Mouse (Mus musculus) kidney, embryonic 16.5 days (tissue): Measurements from ENCODE around the gene Ints6l. TPM values are rescaled to one million over a fixed set of nuclear protein-coding genes. Genes with fewer than 3 reads are reported as not detected.
A peak's percentile ranks its signal among the peaks of the same experiment; 100 is the strongest.

Experiments used
- ATAC-seq: fragments of 200-750 bp; cut with Nextera tagmentation; 2 replicates; pipeline ENCODE4 v1.8.0; 2017; ENCODE audit warnings: moderate TSS enrichment; ENCODE audit not compliant: low FRiP score, low TSS enrichment
- H3K27ac ChIP-seq: fragments of 300-500 bp; sonication (generic); 2 replicates; pipeline ENCODE4 v1.5.1; 2014; ENCODE audit warnings: low read length
- H3K27me3 ChIP-seq: fragments of 300-500 bp; sonication (generic); 2 replicates; pipeline ENCODE4 v1.6.1; 2014; ENCODE audit warnings: low read length, control low read depth, mixed read lengths; ENCODE audit not compliant: insufficient read depth
- H3K36me3 ChIP-seq: fragments of 300-500 bp; sonication (generic); 2 replicates; pipeline ENCODE4 v1.6.1; 2014; ENCODE audit warnings: low read length, control low read depth, mixed read lengths; ENCODE audit not compliant: insufficient read depth
- H3K4me1 ChIP-seq: fragments of 300-500 bp; sonication (generic); 2 replicates; pipeline ENCODE4 v1.6.1; 2014; ENCODE audit warnings: low read length, control low read depth, mixed read lengths; ENCODE audit not compliant: insufficient read depth
- H3K4me2 ChIP-seq: fragments of 300-500 bp; sonication (generic); replicated peaks from 2 replicates; pipeline ENCODE4 v1.6.1; 2014; ENCODE audit warnings: low read depth, low read length
- H3K4me3 ChIP-seq: fragments of 300-500 bp; sonication (generic); 2 replicates; pipeline ENCODE4 v1.5.1; 2014; ENCODE audit warnings: mild to moderate bottlenecking, low read length
- H3K9ac ChIP-seq: fragments of 300-500 bp; sonication (generic); replicated peaks from 2 replicates; pipeline ENCODE4 v1.6.1; 2014; ENCODE audit warnings: low read length
- H3K9me3 ChIP-seq: fragments of 300-500 bp; sonication (generic); 2 replicates; pipeline ENCODE4 v1.6.1; 2016; ENCODE audit warnings: low read length, control low read depth
- WGBS: fragments of 180-500 bp; shearing (Covaris S2); extraction: QIAGEN DNeasy Blood & Tissue Kit; methylation state at CpG from one replicate; pipeline ENCODE4 v1.1.7; 2014; 5-methylcytosine and 5-hydroxymethylcytosine counted together
- polyA plus RNA-seq: library from polyadenylated mRNA; unstranded; fragments of >200 nt; fragmentation: Nextera tagmentation; extraction: Ambion mirVana; gene quantifications from 2 replicates; pipeline ENCODE4 v1.2.1, GENCODE M21; 2015

Ints6l gene
- polyA plus RNA-seq, 1 experiment from 2014 or later: 32.2 TPM

DNA sequence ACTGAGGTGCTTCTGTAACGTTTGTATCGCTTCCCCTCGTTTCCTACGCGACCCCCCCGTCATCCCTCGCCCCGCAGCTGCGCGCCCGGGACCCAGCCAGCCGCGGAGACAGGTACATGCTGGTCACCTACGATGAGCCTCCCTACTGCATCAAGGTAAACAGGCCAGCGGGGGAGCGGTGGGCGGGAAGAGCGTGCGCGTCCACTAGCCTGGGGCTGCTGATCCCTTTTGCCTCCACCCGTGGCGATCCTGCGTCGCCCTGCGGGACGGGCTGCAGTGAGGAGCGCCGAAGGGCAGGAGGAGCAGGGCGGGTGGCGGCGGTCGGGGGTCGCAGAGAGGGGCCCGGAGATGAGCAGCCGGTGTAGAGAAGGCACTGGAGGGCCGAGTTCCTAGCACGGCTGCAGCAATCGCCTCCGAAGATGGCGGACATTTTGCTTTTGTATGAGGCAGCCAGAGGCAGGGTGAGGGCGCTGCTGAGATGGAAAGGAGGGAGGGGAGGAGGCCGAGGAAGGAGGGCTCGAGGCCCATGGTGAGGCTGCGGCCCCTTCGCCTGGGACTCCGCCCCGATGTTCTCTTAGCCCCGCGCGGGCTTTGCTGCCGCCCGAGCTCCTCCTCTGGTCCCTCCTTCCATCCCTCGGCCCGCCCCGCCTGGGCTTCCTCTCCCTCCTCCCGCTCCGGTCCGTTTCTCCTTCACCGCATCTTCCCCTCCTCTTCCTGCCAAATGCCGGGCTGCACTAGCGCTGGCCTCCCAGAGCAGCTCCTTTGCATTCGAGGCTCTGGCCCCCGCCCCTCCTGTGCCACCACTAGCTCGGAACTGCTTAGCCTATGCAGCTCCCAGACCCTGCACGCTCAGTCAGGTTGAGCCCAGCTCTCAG, 952 bp downstream of the Ints6l start:
- peak overlapping the region; percentile 65 for H3K4me3 ChIP-seq
- H3K9me3 ChIP-seq: no peaks in the 10 kb centered on the region
- peak overlapping the region; percentile 82 for H3K9ac ChIP-seq
- 26% methylated on average over 50 of the region's 65 CpGs for WGBS
- H3K27me3 ChIP-seq: no peaks in the 10 kb centered on the region
- no peaks in the 10 kb centered on the region for H3K36me3 ChIP-seq
- peak; percentile 97 for ATAC-seq
- peak overlapping the region; percentile 93 for H3K27ac ChIP-seq
- H3K4me2 ChIP-seq: peak overlapping the region; percentile 54
- H3K4me1 ChIP-seq: no peaks in the 10 kb centered on the region

DNA sequence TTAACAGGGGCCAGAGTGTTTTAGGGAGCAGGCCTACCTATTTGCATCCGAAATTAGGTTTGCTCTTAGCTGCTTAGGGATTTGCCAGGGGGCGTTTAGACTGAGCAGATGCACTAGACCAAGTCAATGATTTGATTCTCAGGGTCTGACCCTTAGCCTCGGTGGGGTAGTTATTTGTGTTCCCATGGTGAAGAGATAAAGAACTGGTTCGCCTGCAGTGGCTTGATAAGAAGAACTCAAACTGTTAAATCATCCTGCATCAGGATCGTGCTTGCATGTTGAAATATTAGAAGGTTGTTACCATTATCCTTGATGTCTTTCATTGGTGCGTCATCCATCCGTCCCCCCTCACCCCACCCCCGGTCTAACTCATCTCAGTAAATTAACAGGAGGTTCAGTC, 1.7 kb downstream of the Ints6l start:
- Histone ChIP-seq H3K4me2 (peak overlapping the region; percentile 53), H3K4me3 (peak overlapping the region; percentile 65), H3K4me1 (peaks cover 3% of the 10 kb centered on the region; the same call in 1 of the 2 replicates), H3K9me3 (no peaks in the 10 kb centered on the region), H3K36me3 (no peaks in the 10 kb centered on the region), H3K27ac (peak overlapping the region; percentile 81), H3K27me3 (no peaks in the 10 kb centered on the region), H3K9ac (peak overlapping the region; percentile 57)
- ATAC-seq: peak; percentile 32
- 31% methylated on average over 8 of the region's 8 CpGs for WGBS

GRCm38 (mm10) chrX:56462020-56462933, 7.6 kb downstream of the Ints6l start:
- H3K4me3 ChIP-seq: no peak overlapping the region
- no peaks in the 10 kb centered on the region for H3K36me3 ChIP-seq
- no peaks in the 10 kb centered on the region for H3K27me3 ChIP-seq
- WGBS: 56% methylated on average over 14 of the region's 14 CpGs
- H3K4me2 ChIP-seq: peak overlapping the region; percentile 11; the same call in 1 of the 2 replicates
- H3K4me1 ChIP-seq: peaks cover 13% of the 10 kb centered on the region
- no peak overlapping the region for H3K9ac ChIP-seq
- no peaks in the 10 kb centered on the region for H3K9me3 ChIP-seq
- no peak for ATAC-seq
- H3K27ac ChIP-seq: peak overlapping the region; percentile 43; the same call in 1 of the 2 replicates

- H3K4me2 ChIP-seq: no peak overlapping the region
- H3K4me3 ChIP-seq: no peak overlapping the region
- H3K9me3 ChIP-seq: no peaks in the 10 kb centered on the region
- no peak for ATAC-seq
- H3K36me3 ChIP-seq: no peaks in the 10 kb centered on the region
- H3K9ac ChIP-seq: no peak overlapping the region
- peaks cover 27% of the 10 kb centered on the region for H3K4me1 ChIP-seq
- H3K27ac ChIP-seq: no peak overlapping the region
- 80% methylated on average over 1 of the region's 1 CpGs for WGBS
- H3K27me3 ChIP-seq: no peaks in the 10 kb centered on the region
These were observed 10.2 kb downstream of the Ints6l start for GRCm38 (mm10) chrX:56464906-56465305.

- H3K4me3 ChIP-seq: no peak overlapping the region
- 40% methylated on average over 4 of the region's 4 CpGs for WGBS
- peaks cover 17% of the 10 kb centered on the region; the same call in 1 of the 2 replicates for H3K4me1 ChIP-seq
- H3K9me3 ChIP-seq: no peaks in the 10 kb centered on the region
- peak overlapping the region; percentile 76; the same call in 1 of the 2 replicates for H3K27ac ChIP-seq
- H3K27me3 ChIP-seq: no peaks in the 10 kb centered on the region
- peak; percentile 58 for ATAC-seq
- H3K4me2 ChIP-seq: no peak overlapping the region
- H3K36me3 ChIP-seq: no peaks in the 10 kb centered on the region
- no peak overlapping the region for H3K9ac ChIP-seq
These were observed 13.0 kb downstream of the Ints6l start for GRCm38 (mm10) chrX:56467688-56468087.

DNA sequence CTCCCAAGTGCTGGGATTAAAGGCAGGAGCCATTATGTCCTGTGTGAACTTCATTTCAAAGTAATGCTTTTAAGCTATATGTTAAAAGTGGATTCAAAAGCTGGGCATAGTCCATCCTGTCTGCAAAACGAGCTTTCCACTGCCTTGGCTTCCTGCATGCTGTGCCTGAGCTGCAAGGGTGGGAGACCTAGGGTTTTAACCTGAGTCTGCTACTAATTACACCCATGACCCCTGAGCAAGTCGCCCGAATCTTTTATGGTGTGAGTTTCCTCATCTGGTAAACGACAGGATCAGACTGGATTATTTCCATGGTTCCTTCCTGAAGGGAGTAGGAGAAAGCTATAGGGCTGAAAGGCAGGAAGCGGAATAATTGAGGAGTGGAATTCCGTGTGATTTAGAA, 13.8 kb downstream of the Ints6l start:
- Histone ChIP-seq H3K36me3 (no peaks in the 10 kb centered on the region), H3K9me3 (no peaks in the 10 kb centered on the region), H3K4me3 (no peak overlapping the region), H3K27me3 (no peaks in the 10 kb centered on the region), H3K4me2 (0 out of 2 replicates have a peak overlapping the region, but pooled peaks have one; percentile 2), H3K9ac (no peak overlapping the region), H3K4me1 (peaks cover 17% of the 10 kb centered on the region; the same call in 1 of the 2 replicates), H3K27ac (peak overlapping the region; percentile 76)
- peak; percentile 81 for ATAC-seq
- WGBS: 26% methylated on average over 6 of the region's 6 CpGs

DNA sequence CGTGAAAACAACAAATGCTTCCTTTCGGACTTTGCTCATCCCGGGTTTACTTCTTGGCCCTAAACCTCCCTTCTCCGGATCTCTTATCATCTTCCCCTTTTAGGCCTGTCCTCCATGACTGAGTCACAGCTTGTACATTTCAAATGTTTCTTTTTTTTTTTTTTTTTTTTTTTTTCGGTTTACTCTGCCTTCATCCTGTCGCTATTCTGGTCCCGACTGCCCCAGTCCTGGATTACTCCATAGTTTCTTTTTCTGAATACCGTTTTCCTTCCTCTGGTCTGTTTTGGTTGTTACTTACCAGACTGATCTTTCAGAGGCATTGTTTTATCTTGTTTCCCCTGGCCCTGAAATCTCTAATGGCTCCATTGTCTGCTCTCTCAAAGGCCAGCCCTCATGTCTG, 19.4 kb downstream of the Ints6l start:
- H3K27ac ChIP-seq: no peak overlapping the region; the same call in 1 of the 2 replicates

DNA sequence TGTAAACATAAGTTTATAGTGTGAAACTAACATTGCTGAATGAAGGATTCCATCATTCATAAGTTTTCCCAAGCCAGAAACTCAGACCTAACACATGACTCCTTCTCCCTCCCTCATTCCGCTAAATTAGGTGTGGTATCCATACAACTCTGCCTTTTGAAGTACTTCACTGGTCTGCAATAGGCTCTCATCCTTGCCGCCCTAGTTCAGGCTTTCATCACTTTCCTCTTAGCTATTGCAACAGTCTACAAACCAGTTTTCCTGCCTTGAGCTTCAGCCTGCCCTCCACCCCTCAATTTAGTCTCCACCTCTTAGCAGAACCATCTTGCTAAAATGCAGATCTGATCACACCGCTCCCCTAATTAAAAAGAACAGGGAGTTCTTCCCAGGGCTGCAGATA, 22.9 kb downstream of the Ints6l start:
- Histone ChIP-seq H3K4me1 (0 out of 2 replicates have a peak, but pooled peaks cover 2% of the 10 kb centered on the region), H3K36me3 (0 out of 2 replicates have a peak, but pooled peaks cover 4% of the 10 kb centered on the region), H3K27me3 (no peaks in the 10 kb centered on the region), H3K4me2 (no peak overlapping the region), H3K9ac (no peak overlapping the region), H3K27ac (no peak overlapping the region), H3K4me3 (no peak overlapping the region), H3K9me3 (no peaks in the 10 kb centered on the region)
- WGBS: 73% methylated on average over 3 of the region's 3 CpGs
- no peak for ATAC-seq

More for the DNA sequence above, 19.4 kb downstream of the Ints6l start:
- Histone ChIP-seq H3K4me2 (no peak overlapping the region), H3K4me3 (no peak overlapping the region), H3K4me1 (0 out of 2 replicates have a peak, but pooled peaks cover 2% of the 10 kb centered on the region), H3K36me3 (no peaks in the 10 kb centered on the region), H3K9me3 (no peaks in the 10 kb centered on the region), H3K27me3 (no peaks in the 10 kb centered on the region), H3K9ac (no peak overlapping the region)
- ATAC-seq: no peak
- WGBS: 63% methylated on average over 8 of the region's 8 CpGs

DNA sequence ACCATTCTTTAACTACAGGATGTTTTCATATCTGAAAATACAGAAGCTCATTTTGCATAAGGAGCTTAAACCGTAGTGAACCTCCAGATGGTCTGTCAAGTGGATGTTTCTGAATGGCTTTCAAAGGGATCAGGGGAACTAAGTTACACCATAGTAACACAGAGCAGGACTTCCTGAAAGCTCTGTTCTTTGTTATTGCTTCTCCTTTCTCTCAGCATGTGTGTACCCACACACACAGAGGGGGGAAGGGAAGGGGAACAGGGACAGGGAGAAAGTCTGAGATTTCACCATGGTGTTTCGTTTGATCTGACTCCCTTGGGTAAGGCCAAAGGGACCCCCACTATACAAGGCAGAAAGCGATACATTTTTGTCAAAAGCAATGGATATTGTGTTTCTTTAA, 27.2 kb downstream of the Ints6l start:
- no peaks in the 10 kb centered on the region for H3K9me3 ChIP-seq
- no peak overlapping the region for H3K4me3 ChIP-seq
- ATAC-seq: no peak
- no peaks in the 10 kb centered on the region for H3K27me3 ChIP-seq
- 75% methylated on average over 3 of the region's 3 CpGs for WGBS
- H3K9ac ChIP-seq: no peak overlapping the region
- 0 out of 2 replicates have a peak, but pooled peaks cover 4% of the 10 kb centered on the region for H3K36me3 ChIP-seq
- no peak overlapping the region for H3K4me2 ChIP-seq
- 0 out of 2 replicates have a peak, but pooled peaks cover 2% of the 10 kb centered on the region for H3K4me1 ChIP-seq
- H3K27ac ChIP-seq: no peak overlapping the region
